Mouse (Mus musculus) hindbrain, embryonic 11.5 days (tissue): ENCODE results near the gene Cd80. TPM values are rescaled to one million over a fixed set of nuclear protein-coding genes. Genes with fewer than 3 reads are reported as not detected.

ENCODE experiments used
- ATAC-seq: fragments of 200-750 bp; cut with Nextera tagmentation; 2 replicates; pipeline ENCODE4 v1.8.0; 2017; ENCODE audit warnings: mild to moderate bottlenecking, moderate TSS enrichment, moderate library complexity; ENCODE audit not compliant: low FRiP score
- DNase-seq: peaks from one replicate; pipeline ENCODE4 v3.0.0-alpha.2; 2015; ENCODE audit warnings: low spot score
- H3K27ac ChIP-seq: fragments of 300-500 bp; sonication (generic); 2 replicates; pipeline ENCODE4 v1.5.1; 2014; ENCODE audit warnings: mild to moderate bottlenecking, low read depth, low read length
- H3K27me3 ChIP-seq: fragments of 300-500 bp; sonication (generic); 2 replicates; pipeline ENCODE4 v1.6.1; 2014; ENCODE audit warnings: mild to moderate bottlenecking, low read length, moderate library complexity, mixed read lengths; ENCODE audit not compliant: control insufficient read depth, insufficient read depth
- H3K36me3 ChIP-seq: fragments of 300-500 bp; sonication (generic); 2 replicates; pipeline ENCODE4 v1.6.1; 2014; ENCODE audit warnings: mild to moderate bottlenecking, low read length, moderate library complexity, mixed read lengths; ENCODE audit not compliant: control insufficient read depth, insufficient read depth
- H3K4me1 ChIP-seq: fragments of 300-500 bp; sonication (generic); replicated peaks from 2 replicates; pipeline ENCODE4 v1.6.1; 2014; ENCODE audit warnings: low read length, mixed read lengths; ENCODE audit not compliant: control insufficient read depth, insufficient read depth
- H3K4me2 ChIP-seq: fragments of 300-500 bp; sonication (generic); replicated peaks from 2 replicates; pipeline ENCODE4 v1.6.1; 2014; ENCODE audit warnings: mild to moderate bottlenecking, low read depth, low read length
- H3K4me3 ChIP-seq: fragments of 300-500 bp; sonication (generic); 2 replicates; pipeline ENCODE4 v1.5.1; 2014; ENCODE audit warnings: low read depth, low read length
- H3K9ac ChIP-seq: fragments of 300-500 bp; sonication (generic); 2 replicates; pipeline ENCODE4 v1.6.1; 2014; ENCODE audit warnings: low read depth, low read length
- H3K9me3 ChIP-seq: fragments of 300-500 bp; sonication (generic); 2 replicates; pipeline ENCODE4 v1.6.1; 2016; ENCODE audit warnings: low read length; ENCODE audit not compliant: control insufficient read depth
- WGBS: fragments of 180-500 bp; shearing (Covaris S2); extraction: QIAGEN DNeasy Blood & Tissue Kit; methylation state at CpG from one replicate; pipeline ENCODE4 v1.1.7; 2014; 5-methylcytosine and 5-hydroxymethylcytosine counted together
- polyA plus RNA-seq: library from polyadenylated mRNA; unstranded; fragments of >200 nt; fragmentation: Nextera tagmentation; extraction: Ambion mirVana; gene quantifications from 2 replicates; pipeline ENCODE4 v1.2.1, GENCODE M21; 2014

Gene Cd80
- polyA plus RNA-seq, 1 experiment from 2014 or later: 0.73 TPM

GRCm38 (mm10) chr16:38452442-38453202 lies 2.7 kb upstream of the Cd80 start, which contains the start of gene Adprh:
Adprh (minus strand) TSS chr16:38452703.
- Histone ChIP-seq H3K4me1 (no peaks in the 10 kb centered on the region; the same call in 1 of the 2 replicates), H3K36me3 (no peaks in the 10 kb centered on the region), H3K4me2 (peak within 1 kb of the TSS; percentile 76), H3K27me3 (no peaks in the 10 kb centered on the region), H3K9ac (peak within 1 kb of the TSS; percentile 95), H3K27ac (peak within 1 kb of the TSS; percentile 73), H3K9me3 (no peaks in the 10 kb centered on the region), H3K4me3 (peak within 1 kb of the TSS; percentile 76)
- under 1% methylated on average over 56 of the region's 61 CpGs for WGBS
- DNase-seq (peak; percentile 87), ATAC-seq (peak; percentile 98)

GRCm38 (mm10) chr16:38453203-38453553 lies 2.2 kb upstream of the Cd80 start:
- H3K27me3 ChIP-seq: no peaks in the 10 kb centered on the region
- H3K9ac ChIP-seq: peak overlapping the region; percentile 95
- DNase-seq: no peak
- no peaks in the 10 kb centered on the region for H3K36me3 ChIP-seq
- H3K9me3 ChIP-seq: no peaks in the 10 kb centered on the region
- WGBS: 26% methylated on average over 3 of the region's 3 CpGs
- ATAC-seq: no peak
- peak overlapping the region; percentile 76 for H3K4me2 ChIP-seq
- H3K4me1 ChIP-seq: no peaks in the 10 kb centered on the region; the same call in 1 of the 2 replicates
- H3K4me3 ChIP-seq: peak overlapping the region; percentile 76
- H3K27ac ChIP-seq: no peak overlapping the region

- Histone ChIP-seq H3K27ac (no peak overlapping the region), H3K4me2 (no peak overlapping the region), H3K9ac (no peak overlapping the region), H3K9me3 (no peaks in the 10 kb centered on the region), H3K36me3 (no peaks in the 10 kb centered on the region), H3K4me1 (no peaks in the 10 kb centered on the region; the same call in 1 of the 2 replicates), H3K4me3 (no peak overlapping the region), H3K27me3 (no peaks in the 10 kb centered on the region)
- DNase-seq (no peak), ATAC-seq (no peak)
- 92% methylated on average over 4 of the region's 4 CpGs for WGBS
Observed at GRCm38 (mm10) chr16:38453952-38454351, 1.4 kb upstream of the Cd80 start.

GRCm38 (mm10) chr16:38454533-38455254 lies 667 bp upstream of the Cd80 start:
- 85% methylated on average over 11 of the region's 11 CpGs for WGBS
- H3K9me3 ChIP-seq: no peaks in the 10 kb centered on the region
- H3K4me1 ChIP-seq: no peaks in the 10 kb centered on the region; the same call in 1 of the 2 replicates
- no peak overlapping the region for H3K9ac ChIP-seq
- no peak overlapping the region for H3K4me3 ChIP-seq
- DNase-seq (no peak), ATAC-seq (no peak)
- H3K36me3 ChIP-seq: no peaks in the 10 kb centered on the region
- no peaks in the 10 kb centered on the region for H3K27me3 ChIP-seq
- no peak overlapping the region for H3K27ac ChIP-seq
- no peak overlapping the region for H3K4me2 ChIP-seq

- DNase-seq (no peak), ATAC-seq (no peak)
- no peaks in the 10 kb centered on the region for H3K27me3 ChIP-seq
- H3K9ac ChIP-seq: no peak overlapping the region
- H3K4me1 ChIP-seq: no peaks in the 10 kb centered on the region
- H3K4me2 ChIP-seq: no peak overlapping the region
- H3K27ac ChIP-seq: no peak overlapping the region
- 63% methylated on average over 11 of the region's 11 CpGs for WGBS
- H3K36me3 ChIP-seq: no peaks in the 10 kb centered on the region
- no peaks in the 10 kb centered on the region for H3K9me3 ChIP-seq
- no peak overlapping the region for H3K4me3 ChIP-seq
Observed at GRCm38 (mm10) chr16:38456812-38457567, 1.6 kb downstream of the Cd80 start.

GRCm38 (mm10) chr16:38458600-38459280 lies 3.4 kb downstream of the Cd80 start:
- Histone ChIP-seq H3K4me1 (no peaks in the 10 kb centered on the region), H3K36me3 (no peaks in the 10 kb centered on the region), H3K27ac (no peak overlapping the region), H3K9me3 (no peaks in the 10 kb centered on the region), H3K9ac (no peak overlapping the region), H3K4me3 (no peak overlapping the region), H3K27me3 (no peaks in the 10 kb centered on the region), H3K4me2 (no peak overlapping the region)
- WGBS: 70% methylated on average over 6 of the region's 6 CpGs
- DNase-seq: no peak
- ATAC-seq: no peak

GRCm38 (mm10) chr16:38459990-38460389 lies 4.6 kb downstream of the Cd80 start:
- WGBS: 92% methylated on average over 4 of the region's 4 CpGs
- H3K4me2 ChIP-seq: no peak overlapping the region
- H3K27me3 ChIP-seq: no peaks in the 10 kb centered on the region
- no peaks in the 10 kb centered on the region for H3K36me3 ChIP-seq
- no peaks in the 10 kb centered on the region for H3K9me3 ChIP-seq
- no peak overlapping the region for H3K4me3 ChIP-seq
- ATAC-seq (no peak), DNase-seq (no peak)
- H3K27ac ChIP-seq: no peak overlapping the region
- H3K4me1 ChIP-seq: no peaks in the 10 kb centered on the region
- no peak overlapping the region for H3K9ac ChIP-seq

GRCm38 (mm10) chr16:38461749-38462148 lies 6.4 kb downstream of the Cd80 start:
- H3K27ac ChIP-seq: no peak overlapping the region
- H3K9me3 ChIP-seq: no peaks in the 10 kb centered on the region
- ATAC-seq: no peak
- H3K4me1 ChIP-seq: no peaks in the 10 kb centered on the region
- H3K4me2 ChIP-seq: no peak overlapping the region
- no peak overlapping the region for H3K9ac ChIP-seq
- no peaks in the 10 kb centered on the region for H3K36me3 ChIP-seq
- WGBS: 86% methylated on average over 8 of the region's 8 CpGs
- DNase-seq: no peak
- H3K4me3 ChIP-seq: no peak overlapping the region
- H3K27me3 ChIP-seq: no peaks in the 10 kb centered on the region
